Mouse (Mus musculus) olfactory bulb, adult 2 months (tissue): Measurements from ENCODE around the gene Pald1.

Source experiments
- CTCF ChIP-seq: fragments of 200-500 bp; IDR thresholded peaks from 2 replicates; pipeline ENCODE4 v1.5.1; 2012; ENCODE audit warnings: low read depth, mild to moderate bottlenecking, low read length, moderate library complexity; ENCODE audit not compliant: insufficient read depth
- POLR2A ChIP-seq: fragments of 200-500 bp; IDR thresholded peaks from 2 replicates; pipeline ENCODE4 v1.6.1; 2012; ENCODE audit warnings: mild to moderate bottlenecking, low read depth, low read length, moderate library complexity; ENCODE audit not compliant: insufficient read depth

GRCm38 (mm10) chr10:61312754-61313153 lies 70.6 kb downstream of the Pald1 start:
- no peak for TF ChIP-seq POLR2A
- no peak for TF ChIP-seq CTCF
